Mouse (Mus musculus) hindbrain, embryonic 16.5 days (tissue): ENCODE results near the gene Rabggta. TPM values are rescaled to one million over a fixed set of nuclear protein-coding genes. Genes with fewer than 3 reads are reported as not detected.
A peak's percentile ranks its signal among the peaks of the same experiment; 100 is the strongest.

Source experiments
- ATAC-seq: fragments of 200-750 bp; cut with Nextera tagmentation; 2 replicates; pipeline ENCODE4 v1.8.0; 2017; ENCODE audit warnings: moderate TSS enrichment, moderate library complexity
- H3K27ac ChIP-seq: fragments of 300-500 bp; sonication (generic); 2 replicates; pipeline ENCODE4 v1.5.1; 2014; ENCODE audit warnings: low read depth, mild to moderate bottlenecking, control low read depth, low read length, moderate library complexity
- H3K27me3 ChIP-seq: fragments of 300-500 bp; sonication (generic); replicated peaks from 2 replicates; pipeline ENCODE4 v1.6.1; 2014; ENCODE audit warnings: low read length; ENCODE audit not compliant: control insufficient read depth, insufficient read depth
- H3K36me3 ChIP-seq: fragments of 300-500 bp; sonication (generic); 2 replicates; pipeline ENCODE4 v1.6.1; 2014; ENCODE audit warnings: mild to moderate bottlenecking, low read length, moderate library complexity, mixed read lengths; ENCODE audit not compliant: control insufficient read depth, insufficient read depth
- H3K4me1 ChIP-seq: fragments of 300-500 bp; sonication (generic); 2 replicates; pipeline ENCODE4 v1.6.1; 2014; ENCODE audit warnings: low read depth, low read length; ENCODE audit not compliant: control insufficient read depth, insufficient read depth
- H3K4me2 ChIP-seq: fragments of 300-500 bp; sonication (generic); 2 replicates; pipeline ENCODE4 v1.6.1; 2014; ENCODE audit warnings: mild to moderate bottlenecking, low read length, control low read depth, moderate library complexity
- H3K4me3 ChIP-seq: fragments of 300-500 bp; sonication (generic); 2 replicates; pipeline ENCODE4 v1.5.1; 2014; ENCODE audit warnings: mild to moderate bottlenecking, low read length, control low read depth, moderate library complexity
- H3K9ac ChIP-seq: fragments of 300-500 bp; sonication (generic); 2 replicates; pipeline ENCODE4 v1.6.1; 2014; ENCODE audit warnings: low read depth, mild to moderate bottlenecking, control low read depth, low read length, moderate library complexity
- H3K9me3 ChIP-seq: fragments of 300-500 bp; sonication (generic); 2 replicates; pipeline ENCODE4 v1.6.1; 2014; ENCODE audit warnings: mild to moderate bottlenecking, low read length, moderate library complexity; ENCODE audit not compliant: control insufficient read depth
- WGBS: fragments of 180-500 bp; shearing (Covaris S2); extraction: QIAGEN DNeasy Blood & Tissue Kit; methylation state at CpG from one replicate; pipeline ENCODE4 v1.1.7; 2014; 5-methylcytosine and 5-hydroxymethylcytosine counted together
- polyA plus RNA-seq: library from polyadenylated mRNA; unstranded; fragments of >200 nt; fragmentation: Nextera tagmentation; extraction: Ambion mirVana; gene quantifications from 2 replicates; pipeline ENCODE4 v1.2.1, GENCODE M21; 2015

Gene Rabggta
- polyA plus RNA-seq, 1 experiment from 2014 or later = 60.3 TPM

DNA sequence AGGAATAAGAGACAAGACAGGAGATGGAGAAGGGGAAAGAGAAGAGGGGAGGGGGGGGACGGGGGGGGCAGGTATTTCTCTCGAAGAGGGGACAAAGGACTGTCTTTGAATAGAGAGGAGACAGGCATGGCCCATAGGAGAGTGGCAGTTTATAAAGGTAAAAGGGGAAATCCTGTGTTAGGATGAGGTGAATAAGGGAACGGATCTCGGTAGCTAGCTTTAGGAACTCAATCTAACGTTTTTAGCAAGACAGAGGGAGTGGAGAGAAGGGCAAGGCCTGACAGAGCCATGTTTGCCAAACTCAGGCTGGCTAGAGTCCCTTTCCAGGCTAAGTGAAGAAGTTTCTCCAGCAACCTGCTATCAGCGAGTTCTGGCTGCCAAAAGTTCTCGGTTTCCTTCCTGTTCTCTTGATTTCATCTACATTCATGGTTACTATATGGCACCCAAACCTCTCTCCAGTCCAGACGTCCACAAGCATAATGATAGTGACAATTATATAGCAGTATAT lies 429 bp upstream of the Rabggta start:
- Histone ChIP-seq H3K9ac (peak overlapping the region; percentile 78), H3K27me3 (no peaks in the 10 kb centered on the region), H3K4me1 (peaks cover 8% of the 10 kb centered on the region), H3K9me3 (no peaks in the 10 kb centered on the region), H3K36me3 (peaks cover 4% of the 10 kb centered on the region), H3K27ac (no peak overlapping the region), H3K4me3 (peak overlapping the region; percentile 73), H3K4me2 (peak overlapping the region; percentile 55)
- WGBS = 45% methylated on average over 8 of the region's 8 CpGs
- ATAC-seq = peak; percentile 7

DNA sequence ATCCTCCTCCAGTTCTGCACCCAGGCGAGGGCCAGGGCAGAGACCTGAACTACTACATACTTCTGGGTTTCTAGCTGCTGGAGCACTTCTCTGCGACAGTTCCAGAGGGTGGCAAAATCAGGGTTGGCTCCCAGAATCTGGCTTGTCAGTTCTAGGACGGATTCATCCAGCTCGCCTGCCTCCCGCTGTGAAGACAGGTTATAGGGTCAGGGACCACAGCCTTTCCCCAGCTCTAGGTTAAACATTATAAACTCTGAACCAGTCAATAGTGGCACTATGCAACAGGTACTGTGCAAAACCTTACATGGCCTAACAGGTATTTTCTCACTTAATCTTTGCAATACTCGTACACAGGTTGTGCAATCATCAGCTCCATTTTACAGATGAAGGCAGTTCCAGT lies 987 bp downstream of the Rabggta start:
- H3K27ac ChIP-seq = no peak overlapping the region
- no peaks in the 10 kb centered on the region for H3K9me3 ChIP-seq

DNA sequence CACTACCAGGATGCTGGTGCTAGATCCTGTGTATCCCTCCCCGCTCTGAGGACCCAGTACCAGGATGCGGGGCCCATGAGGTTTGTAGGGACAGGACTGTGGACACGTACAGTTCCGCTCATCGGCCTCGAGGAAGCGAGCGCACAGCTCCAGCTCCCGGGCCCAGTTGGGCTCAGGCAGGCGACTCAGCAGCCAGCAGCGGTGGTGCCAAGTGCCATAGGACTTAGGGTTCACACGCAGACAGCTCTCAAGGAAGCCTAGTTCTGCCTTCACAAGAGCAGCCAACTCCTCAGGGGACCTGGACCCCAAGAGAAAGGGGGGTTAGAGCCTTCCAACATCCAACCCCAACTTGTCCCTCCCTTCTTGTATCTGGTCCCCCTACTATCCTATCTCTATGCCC lies 1.4 kb downstream of the Rabggta start:
- no peak for ATAC-seq
- Histone ChIP-seq H3K4me2 (peak overlapping the region; percentile 55), H3K27me3 (no peaks in the 10 kb centered on the region), H3K9me3 (no peaks in the 10 kb centered on the region), H3K4me3 (no peak overlapping the region; the same call in 1 of the 2 replicates), H3K36me3 (peaks cover 9% of the 10 kb centered on the region), H3K9ac (no peak overlapping the region; the same call in 1 of the 2 replicates), H3K27ac (no peak overlapping the region), H3K4me1 (peaks cover 8% of the 10 kb centered on the region)
- WGBS = 93% methylated on average over 12 of the region's 12 CpGs

More for the DNA sequence above, 987 bp downstream of the Rabggta start:
- H3K4me3 ChIP-seq = peak overlapping the region; percentile 73
- H3K36me3 ChIP-seq = peaks cover 9% of the 10 kb centered on the region
- H3K4me1 ChIP-seq = peaks cover 8% of the 10 kb centered on the region
- H3K9ac ChIP-seq = peak overlapping the region; percentile 78
- WGBS = 77% methylated on average over 6 of the region's 6 CpGs
- H3K27me3 ChIP-seq = no peaks in the 10 kb centered on the region
- H3K4me2 ChIP-seq = peak overlapping the region; percentile 55
- no peak for ATAC-seq

DNA sequence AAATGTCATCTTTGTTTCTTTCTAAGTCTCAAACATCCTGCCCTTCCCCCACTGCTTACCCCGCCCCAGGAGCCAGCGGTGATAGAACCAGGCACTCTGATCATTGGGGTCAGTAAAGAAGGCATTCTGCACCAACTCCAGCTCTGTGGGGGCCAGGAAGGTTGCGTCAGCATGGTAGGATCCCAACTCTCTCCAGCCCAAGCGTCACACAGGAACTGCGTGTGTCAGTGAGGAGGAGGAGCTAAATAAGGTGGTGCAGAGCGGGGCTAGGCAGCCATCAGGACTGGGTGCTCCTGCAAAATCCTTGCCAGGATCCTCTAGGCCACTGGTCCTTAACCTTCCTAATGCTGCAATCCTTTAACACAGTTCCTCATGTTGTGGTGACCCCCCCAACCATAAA lies 2.3 kb downstream of the Rabggta start:
- no peak overlapping the region for H3K9ac ChIP-seq
- 86% methylated on average over 6 of the region's 6 CpGs for WGBS
- H3K36me3 ChIP-seq = peaks cover 9% of the 10 kb centered on the region
- H3K27ac ChIP-seq = no peak overlapping the region
- H3K4me3 ChIP-seq = no peak overlapping the region
- no peaks in the 10 kb centered on the region for H3K9me3 ChIP-seq
- H3K27me3 ChIP-seq = no peaks in the 10 kb centered on the region
- H3K4me1 ChIP-seq = peaks cover 8% of the 10 kb centered on the region
- no peak overlapping the region for H3K4me2 ChIP-seq
- ATAC-seq = no peak

DNA sequence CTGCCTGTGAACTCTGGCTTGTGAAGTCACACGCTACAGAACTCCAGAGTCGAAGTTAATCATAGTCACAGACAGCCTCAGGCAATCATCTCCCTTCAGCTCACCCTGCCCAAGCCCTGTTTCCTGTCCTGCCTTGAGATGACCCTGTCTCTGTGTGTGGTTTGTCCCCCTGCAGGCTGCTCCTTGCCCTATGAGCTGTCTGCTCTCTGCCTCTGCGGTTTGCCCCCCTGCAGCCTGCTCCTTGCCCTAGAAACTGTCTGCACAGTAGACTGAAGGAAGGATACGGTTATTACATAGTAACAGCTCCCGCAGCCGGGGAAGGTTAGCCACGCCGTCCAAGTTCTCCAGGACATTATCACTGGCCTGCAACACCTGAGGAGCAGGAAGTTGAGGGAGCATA lies 5.2 kb downstream of the Rabggta start:
- no peak for ATAC-seq
- Histone ChIP-seq H3K36me3 (peaks cover 9% of the 10 kb centered on the region), H3K9ac (no peak overlapping the region), H3K27ac (no peak overlapping the region), H3K4me3 (no peak overlapping the region), H3K4me2 (no peak overlapping the region), H3K4me1 (peaks cover 3% of the 10 kb centered on the region), H3K27me3 (peaks cover 3% of the 10 kb centered on the region; the same call in 1 of the 2 replicates), H3K9me3 (no peaks in the 10 kb centered on the region)
- WGBS = 84% methylated on average over 8 of the region's 8 CpGs

DNA sequence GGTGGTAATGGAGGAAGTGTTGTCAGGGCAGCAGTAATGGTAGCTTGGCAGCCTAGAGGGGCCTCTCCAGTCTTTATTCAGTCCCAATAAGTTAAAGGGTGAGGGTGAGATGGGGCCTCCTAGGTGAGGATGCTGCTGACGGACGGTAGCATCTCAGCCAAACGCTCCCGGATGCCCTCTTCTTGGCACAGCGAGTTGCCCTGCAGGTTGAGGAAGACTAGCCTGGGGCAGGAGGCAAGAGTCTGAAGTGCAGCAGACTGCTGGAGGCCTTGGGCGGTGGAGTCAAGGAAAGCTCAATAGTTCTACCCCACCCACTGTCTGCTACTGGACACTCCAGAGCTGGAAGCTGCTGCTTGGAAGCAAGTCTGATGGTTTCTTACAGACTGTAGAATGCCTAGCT lies 5.8 kb downstream of the Rabggta start:
- 91% methylated on average over 6 of the region's 6 CpGs for WGBS
- Histone ChIP-seq H3K9ac (no peak overlapping the region), H3K27ac (no peak overlapping the region)

DNA sequence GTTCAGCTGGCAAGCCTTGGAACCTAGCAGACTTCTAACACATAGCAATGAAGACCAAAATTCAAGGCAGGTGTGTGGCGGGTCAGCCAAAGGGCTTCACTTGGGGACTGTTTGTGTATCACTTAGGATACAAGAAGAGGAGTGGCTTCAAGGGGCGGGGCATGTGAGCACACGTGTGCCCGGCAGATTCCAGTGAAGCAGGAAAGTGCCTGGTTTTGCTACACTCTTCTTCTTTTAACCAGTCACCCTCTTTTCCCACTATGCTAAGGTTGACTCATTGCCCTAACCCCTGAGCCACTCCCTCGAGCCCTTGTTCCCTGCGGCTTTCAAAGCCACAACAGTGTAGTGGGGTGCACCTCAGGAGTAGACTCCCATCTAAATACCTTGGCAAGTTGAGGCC lies 7.2 kb downstream of the Rabggta start:
- 29% methylated on average over 6 of the region's 6 CpGs for WGBS
- no peaks in the 10 kb centered on the region for H3K4me1 ChIP-seq
- no peak overlapping the region for H3K9ac ChIP-seq
- H3K4me2 ChIP-seq = no peak overlapping the region
- H3K27me3 ChIP-seq = peaks cover 3% of the 10 kb centered on the region; the same call in 1 of the 2 replicates
- no peak overlapping the region for H3K4me3 ChIP-seq
- H3K27ac ChIP-seq = no peak overlapping the region
- no peaks in the 10 kb centered on the region for H3K9me3 ChIP-seq
- ATAC-seq = no peak
- peaks cover 9% of the 10 kb centered on the region for H3K36me3 ChIP-seq

More for the DNA sequence above, 5.8 kb downstream of the Rabggta start:
- peaks cover 3% of the 10 kb centered on the region for H3K4me1 ChIP-seq
- H3K36me3 ChIP-seq = peaks cover 9% of the 10 kb centered on the region
- H3K27me3 ChIP-seq = peaks cover 3% of the 10 kb centered on the region; the same call in 1 of the 2 replicates
- H3K4me3 ChIP-seq = no peak overlapping the region
- no peak for ATAC-seq
- H3K9me3 ChIP-seq = no peaks in the 10 kb centered on the region
- H3K4me2 ChIP-seq = no peak overlapping the region

DNA sequence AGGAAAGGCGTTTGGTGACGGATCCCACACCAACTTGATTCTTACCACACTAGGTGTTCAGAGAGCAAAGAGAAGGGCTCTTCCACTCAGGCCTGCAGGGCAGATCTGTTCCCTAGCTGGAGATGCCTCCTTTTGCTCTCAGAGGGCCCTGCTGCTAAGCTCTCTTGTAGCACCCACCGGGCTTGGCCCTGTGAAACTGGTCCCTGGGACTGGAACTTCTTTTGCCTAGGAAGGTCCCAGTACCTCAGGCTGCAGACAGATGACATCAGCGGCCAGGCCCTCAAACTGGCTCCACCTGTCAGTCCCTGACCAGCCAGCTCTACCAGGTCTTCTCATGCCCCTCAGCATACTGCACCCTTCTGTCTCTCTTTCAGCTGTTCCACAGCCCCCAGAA lies 8.3 kb downstream of the Rabggta start, which contains the start of gene Tgm1:
Gene Tgm1, minus strand, starts transcription at position 198 of the 394 bp plus-strand sequence.
- Histone ChIP-seq H3K36me3 (peaks cover 9% of the 10 kb centered on the region), H3K4me1 (no peaks in the 10 kb centered on the region), H3K4me3 (no peak within 1 kb of the TSS), H3K27ac (no peak within 1 kb of the TSS), H3K27me3 (peaks cover 3% of the 10 kb centered on the region; the same call in 1 of the 2 replicates), H3K9ac (no peak within 1 kb of the TSS), H3K4me2 (no peak within 1 kb of the TSS), H3K9me3 (no peaks in the 10 kb centered on the region)
- no peak for ATAC-seq
- WGBS = 34% methylated on average over 4 of the region's 4 CpGs

DNA sequence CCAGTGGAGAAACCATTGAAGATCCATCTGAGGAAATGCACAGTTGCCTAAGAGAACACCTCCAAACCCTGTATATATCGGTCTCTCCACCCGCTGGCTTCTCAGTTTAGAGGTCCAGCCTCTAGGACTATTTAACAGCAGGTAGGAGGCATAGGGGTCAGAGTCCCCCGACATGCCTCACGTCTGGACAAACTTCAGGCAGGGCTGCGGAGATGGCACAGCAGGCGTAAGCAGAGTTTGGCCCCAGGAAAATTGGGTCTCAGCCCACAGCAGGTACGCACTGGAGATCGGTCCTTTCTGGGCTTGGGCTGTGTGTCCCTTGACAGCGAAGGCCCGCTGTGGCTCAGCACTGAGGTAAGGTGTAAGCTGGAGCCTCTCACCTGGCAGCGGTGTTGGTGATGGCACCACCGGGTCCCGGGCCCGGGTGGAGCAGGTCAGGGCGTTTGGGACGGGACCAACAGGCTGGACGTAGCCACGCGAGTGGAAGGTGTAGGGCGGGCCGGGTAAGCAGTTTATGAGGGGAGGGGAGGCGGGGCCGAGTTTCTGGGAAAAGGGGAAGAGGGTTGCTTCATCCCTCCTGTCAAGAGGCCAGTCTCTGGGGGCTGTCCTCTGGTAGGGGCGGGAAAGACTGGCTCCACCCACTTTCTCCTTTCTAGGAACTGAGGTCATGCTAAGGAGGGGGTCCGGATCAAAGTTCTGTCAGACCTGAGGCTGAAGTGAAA lies 8.9 kb downstream of the Rabggta start:
- H3K4me1 ChIP-seq = no peaks in the 10 kb centered on the region
- no peak overlapping the region for H3K4me3 ChIP-seq
- peaks cover 3% of the 10 kb centered on the region; the same call in 1 of the 2 replicates for H3K27me3 ChIP-seq
- no peaks in the 10 kb centered on the region for H3K9me3 ChIP-seq
- H3K4me2 ChIP-seq = no peak overlapping the region
- H3K9ac ChIP-seq = no peak overlapping the region
- 14% methylated on average over 25 of the region's 25 CpGs for WGBS
- no peak for ATAC-seq
- H3K36me3 ChIP-seq = peaks cover 5% of the 10 kb centered on the region
- H3K27ac ChIP-seq = no peak overlapping the region
